Mouse (Mus musculus) urinary bladder, postnatal 36 days (tissue): Measurements from ENCODE around the gene Krtap4-1.

Experiments used
- DNase-seq, 2 experiments: peaks; one replicate each; pipeline ENCODE4 v3.0.0; 2022; ENCODE audit warnings: low spot score in 2 of 2, mixed read lengths in 1 of 2

The Krtap4-1 gene

GRCm38 (mm10) chr11:99585096-99585495, 42.9 kb downstream of the Krtap4-1 start:
- DNase-seq = no peak

- no peak for DNase-seq
These were observed 44.8 kb downstream of the Krtap4-1 start, which contains the start of gene Krtap1-4 for GRCm38 (mm10) chr11:99583245-99583704. Gene Krtap1-4, minus strand, starts transcription at chr11:99583654.

GRCm38 (mm10) chr11:99581564-99581963, 46.5 kb downstream of the Krtap4-1 start:
- DNase-seq = no peak

- no peak for DNase-seq
These were observed 47.0 kb downstream of the Krtap4-1 start for GRCm38 (mm10) chr11:99581051-99581450.

GRCm38 (mm10) chr11:99580636-99581035, 47.4 kb downstream of the Krtap4-1 start, which contains the start of gene Krtap1-5:
Gene Krtap1-5, minus strand, starts transcription at chr11:99581016.
- DNase-seq = no peak
